Mouse (Mus musculus): ENCODE results near the gene Dse. TPM values are rescaled to one million over a fixed set of nuclear protein-coding genes. Genes with fewer than 3 reads are reported as not detected.

The Dse gene
- 12.5 TPM for polyA plus RNA-seq (2014; fragmentation: Illumina TruSeq; extraction: RNeasy Lipid Tissue Mini Kit (QIAGEN cat#74804); ENCODE audit: low read depth, low replicate concordance)

GRCm38 (mm10) chr10:34207503-34207850, at the start of gene Dse:
Gene Dse (minus strand): TSS chr10:34207715.

DNA sequence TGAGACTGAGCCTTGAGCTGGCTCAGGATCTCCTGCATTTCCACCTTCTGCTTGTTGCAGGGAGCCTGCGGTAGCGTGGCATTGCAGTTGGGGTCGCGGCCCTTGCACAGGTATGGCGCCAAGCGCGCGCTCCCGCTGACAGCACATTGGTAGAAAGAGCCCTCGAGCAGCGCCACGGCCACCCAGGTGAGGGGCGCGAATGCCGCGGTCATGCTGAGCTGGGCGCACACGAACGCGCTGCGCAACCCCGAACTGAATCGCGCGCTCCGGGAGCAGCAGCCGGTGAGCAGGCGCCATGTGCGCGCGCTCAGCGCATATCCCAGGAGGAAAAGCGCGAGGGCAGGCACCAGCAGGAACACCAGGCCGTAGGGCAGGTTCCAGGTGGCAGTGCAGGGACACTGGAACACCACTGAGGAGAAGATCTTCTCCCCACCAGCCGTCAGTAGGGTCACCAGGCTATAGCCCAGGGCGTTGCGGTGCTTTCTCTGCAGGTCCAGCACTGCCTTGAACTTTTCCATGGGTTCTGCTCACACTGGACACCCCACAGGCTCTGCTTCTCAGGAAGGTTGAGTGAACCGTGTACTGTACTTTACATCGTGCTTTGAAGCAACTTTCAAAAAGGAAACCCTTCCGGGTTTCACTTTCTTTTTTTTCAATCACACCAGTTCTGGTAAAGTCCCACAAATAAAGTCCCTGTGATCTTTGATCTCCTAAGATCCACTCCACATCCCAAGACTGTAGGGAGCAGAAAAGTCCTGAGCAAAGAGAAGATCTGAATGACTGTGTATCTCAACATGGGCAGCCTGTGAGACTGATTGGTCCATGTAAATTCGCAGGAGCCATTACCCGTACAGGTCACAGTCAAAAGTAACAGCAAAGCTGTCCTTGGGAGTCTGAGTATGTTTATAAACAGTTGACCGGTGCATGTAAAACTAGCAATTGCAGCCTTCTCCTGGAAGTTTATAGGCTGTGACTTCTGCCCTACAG, 79.8 kb downstream of the Dse start, which contains the start of gene Calhm6:
Calhm6 (minus strand) TSS at position 593 of the 987 bp plus-strand sequence.

Other genes with a start within 250 kb of the Dse start
- 61.1 TPM for gene Rwdd1, start 188.1 kb downstream of the Dse start, polyA plus RNA-seq (2014; fragmentation: Illumina TruSeq; extraction: RNeasy Lipid Tissue Mini Kit (QIAGEN cat#74804); ENCODE audit: low read depth, low replicate concordance)
- gene Trappc3l, start 170.1 kb downstream of the Dse start, polyA plus RNA-seq (2014; fragmentation: Illumina TruSeq; extraction: RNeasy Lipid Tissue Mini Kit (QIAGEN cat#74804); ENCODE audit: low read depth, low replicate concordance), result not detected
- gene Calhm4, start 163.4 kb downstream of the Dse start, polyA plus RNA-seq (2014; fragmentation: Illumina TruSeq; extraction: RNeasy Lipid Tissue Mini Kit (QIAGEN cat#74804); ENCODE audit: low read depth, low replicate concordance), result not detected
- 0.53 TPM for gene Calhm5, start 111.2 kb downstream of the Dse start, polyA plus RNA-seq (2014; fragmentation: Illumina TruSeq; extraction: RNeasy Lipid Tissue Mini Kit (QIAGEN cat#74804); ENCODE audit: low read depth, low replicate concordance)
- 2.3 TPM for gene Calhm6, start 79.7 kb downstream of the Dse start, polyA plus RNA-seq (2014; fragmentation: Illumina TruSeq; extraction: RNeasy Lipid Tissue Mini Kit (QIAGEN cat#74804); ENCODE audit: low read depth, low replicate concordance)
- 36.4 TPM for gene Tspyl1, start 74.5 kb upstream of the Dse start, polyA plus RNA-seq (2014; fragmentation: Illumina TruSeq; extraction: RNeasy Lipid Tissue Mini Kit (QIAGEN cat#74804); ENCODE audit: low read depth, low replicate concordance)
- gene Tspyl4, start 89.7 kb upstream of the Dse start, polyA plus RNA-seq (2014; fragmentation: Illumina TruSeq; extraction: RNeasy Lipid Tissue Mini Kit (QIAGEN cat#74804); ENCODE audit: low read depth, low replicate concordance), result 8.2 TPM
- gene Col10a1, start 182.3 kb upstream of the Dse start, polyA plus RNA-seq (2014; fragmentation: Illumina TruSeq; extraction: RNeasy Lipid Tissue Mini Kit (QIAGEN cat#74804); ENCODE audit: low read depth, low replicate concordance), result 0.12 TPM
- gene Nt5dc1, start 210.8 kb upstream of the Dse start, polyA plus RNA-seq (2014; fragmentation: Illumina TruSeq; extraction: RNeasy Lipid Tissue Mini Kit (QIAGEN cat#74804); ENCODE audit: low read depth, low replicate concordance), result 12.6 TPM

Data from adipose tissue, adult 10 weeks (tissue).